In the genomic region with DNA sequence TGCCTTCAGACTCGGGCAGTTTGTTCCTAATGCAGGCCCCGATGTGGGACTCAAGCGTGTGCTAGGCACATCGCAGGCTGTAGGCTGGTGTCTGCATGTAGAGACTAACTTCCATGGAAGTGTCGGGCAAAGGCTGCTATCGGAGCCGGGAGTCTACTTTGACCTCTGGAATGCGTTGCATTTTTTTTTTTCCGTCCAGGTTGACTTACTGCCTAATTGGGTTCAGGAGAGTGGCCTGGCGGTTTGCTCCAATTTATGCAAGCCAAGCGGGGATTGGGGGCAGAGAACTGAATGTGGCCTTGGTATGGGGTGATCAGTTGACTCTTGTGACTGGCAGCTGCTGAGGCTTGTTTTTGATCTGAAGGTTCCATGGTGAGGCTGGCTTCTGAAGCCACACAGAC, we compare ENCODE assay signal across 8 mouse cellular contexts. TPM values are rescaled to one million over a fixed set of nuclear protein-coding genes. Genes with fewer than 3 reads are reported as not detected.
A peak's percentile ranks its signal among the peaks of the same experiment; 100 is the strongest.
DNase-seq lines count a peak whose midpoint lies in the region; ATAC-seq and TF ChIP-seq lines count a peak whose summit lies in the region.

No protein-coding gene starts in this region.

- WGBS in liver, adult 2 months, result 3% methylated on average over 11 of the region's 11 CpGs
- 5% methylated on average over 11 of the region's 11 CpGs for WGBS in limb, embryonic 12.5 days
- WGBS in stomach, embryonic 15.5 days, result 18% methylated on average over 11 of the region's 11 CpGs

- H3K4me2 ChIP-seq in limb, embryonic 12.5 days, result peak overlapping the region; percentile 72
- H3K4me2 ChIP-seq in stomach, embryonic 15.5 days, result peak overlapping the region; percentile 84

- peak; percentile 99 for DNase-seq in liver, adult 2 months (ENCODE audit: extremely low read depth, low read depth, low spot score)
- DNase-seq in liver, result no peak
- DNase-seq in cerebellum, postnatal 25 days, result peak; percentile 47 to 53
- DNase-seq in heart, postnatal 10 days, result peak; percentile 43 to 51
- DNase-seq in ovary, postnatal 36 days (ENCODE audit: low spot score), result no peak
- DNase-seq in layer of hippocampus, postnatal 25 days (ENCODE audit: extremely low spot score in 1 of 2, low spot score in 1 of 2), result no peak

- TF ChIP-seq POLR2A in liver, adult 2 months (IDR thresholded peaks at IDR 0.05; ENCODE audit: extremely low read depth, insufficient read depth, low read length), result no peak

- H3K4me1 ChIP-seq in liver, adult 2 months (ENCODE audit: control insufficient read depth, insufficient read depth, low read length), result peaks cover 28% of the 10 kb centered on the region
- peaks cover 48% of the 10 kb centered on the region for H3K4me1 ChIP-seq in limb, embryonic 12.5 days (replicated peaks)
- peaks cover 31% of the 10 kb centered on the region for H3K4me1 ChIP-seq in stomach, embryonic 15.5 days

- no peaks in the 10 kb centered on the region for H3K36me3 ChIP-seq in liver, adult 2 months (ENCODE audit: control insufficient read depth, insufficient read depth, low read length)
- no peaks in the 10 kb centered on the region; the same call in 1 of the 2 replicates for H3K36me3 ChIP-seq in limb, embryonic 12.5 days
- H3K36me3 ChIP-seq in stomach, embryonic 15.5 days, result no peaks in the 10 kb centered on the region

- no peaks in the 10 kb centered on the region for H3K27me3 ChIP-seq in liver, adult 2 months (ENCODE audit: control insufficient read depth, insufficient read depth, low read length)
- H3K27me3 ChIP-seq in limb, embryonic 12.5 days, result no peaks in the 10 kb centered on the region
- H3K27me3 ChIP-seq in stomach, embryonic 15.5 days (replicated peaks), result no peaks in the 10 kb centered on the region

- H3K9me3 ChIP-seq in limb, embryonic 12.5 days, result no peaks in the 10 kb centered on the region
- no peaks in the 10 kb centered on the region for H3K9me3 ChIP-seq in stomach, embryonic 15.5 days

- no peak for TF ChIP-seq CTCF in liver, adult 2 months (IDR thresholded peaks at IDR 0.05; ENCODE audit: low read depth, low read length)

- ATAC-seq in limb, embryonic 12.5 days (ENCODE audit: insufficient number of reproducible peaks, insufficient read depth, low FRiP score, low TSS enrichment, low read depth), result no peak
- no peak for ATAC-seq in stomach, embryonic 15.5 days (ENCODE audit: insufficient read depth, low FRiP score, low read depth)

- intact Hi-C loops in heart, postnatal 10 days (cut with DNase I), result loop anchor here (2.0 kb wide), 3 partner anchors 16 to 70 kb away; no protein-coding TSS in a partner anchor

- H3K79me2 ChIP-seq in liver, adult 2 months (ENCODE audit: control insufficient read depth, insufficient read depth, low read length), result peaks cover 49% of the 10 kb centered on the region; the same call in 1 of the 2 replicates

- H3K4me3 ChIP-seq in liver, adult 2 months (ENCODE audit: insufficient read depth, low read depth, low read length), result peak overlapping the region; percentile 94
- H3K4me3 ChIP-seq in limb, embryonic 12.5 days (replicated peaks), result peak overlapping the region; percentile 91
- peak overlapping the region; percentile 89 for H3K4me3 ChIP-seq in stomach, embryonic 15.5 days (replicated peaks)

- H3K27ac ChIP-seq in liver, adult 2 months (replicated peaks; ENCODE audit: insufficient read depth, low read depth, low read length), result peak overlapping the region; percentile 98
- H3K27ac ChIP-seq in limb, embryonic 12.5 days, result peak overlapping the region; percentile 100
- H3K27ac ChIP-seq in stomach, embryonic 15.5 days, result peak overlapping the region; percentile 99

- peak overlapping the region; percentile 99 for H3K9ac ChIP-seq in liver, adult 2 months (ENCODE audit: low read depth, low read length)
- peak overlapping the region; percentile 98 for H3K9ac ChIP-seq in limb, embryonic 12.5 days (replicated peaks)
- H3K9ac ChIP-seq in stomach, embryonic 15.5 days, result peak overlapping the region; percentile 90; the same call in 1 of the 2 replicates

RNA-seq across cellular contexts. Expression of gene Anp32a, which starts 4.0 kb away (rescaled TPM):
- total RNA-seq in liver, adult 2 months (2014; rRNA removed), result 78.8 and 96.2 TPM in 2 replicates
- polyA plus RNA-seq in liver, adult 2 months (2012; rRNA removed), result 27.3 and 32.2 TPM in 2 replicates
- total RNA-seq in heart, postnatal 10 days (2021), result 100 to 1,000 TPM; 231 to 270 TPM
- 231 and 240 TPM in 2 replicates for polyA plus RNA-seq in limb, embryonic 12.5 days (2016; fragmentation: Nextera tagmentation; extraction: Ambion mirVana)
- 163 and 179 TPM in 2 replicates for polyA plus RNA-seq in stomach, embryonic 15.5 days (2015; fragmentation: Nextera tagmentation; extraction: Ambion mirVana)
- 100 to 1,000 TPM; 285 to 296 TPM for total RNA-seq in layer of hippocampus, postnatal 25 days (2021)

Comparison
In these comparisons a context has a peak if more than half of its experiments do, and no peak if none do; other contexts are left out.
1. DNase-seq: peak in liver, adult 2 months (single experiment), cerebellum, postnatal 25 days (2 of 2) and heart, postnatal 10 days (2 of 2); none in liver (single experiment), ovary, postnatal 36 days (single experiment) and layer of hippocampus, postnatal 25 days (0 of 2).
2. Peak in every context shown above with its lines, with median percentiles within 50 percentile points of each other: H3K27ac ChIP-seq, H3K4me3 ChIP-seq and H3K9ac ChIP-seq.